Mouse (Mus musculus) ES-E14 (cell line): ENCODE data around the gene Tmem17.

Experiments
- HCFC1 ChIP-seq: IDR thresholded peaks from 2 replicates; pipeline ENCODE4 v1.6.1; 2012; ENCODE audit warnings: low read length, inconsistent platforms, borderline replicate concordance; ENCODE audit not compliant: insufficient read depth
- MAFK ChIP-seq: IDR thresholded peaks from 2 replicates; pipeline ENCODE4 v1.6.1; 2014; ENCODE audit warnings: mild to moderate bottlenecking, low read depth, low read length, inconsistent platforms; ENCODE audit not compliant: insufficient read depth

GRCm38 (mm10) chr11:22499396-22499795 is 12.5 kb upstream of the Tmem17 start:
- no peak for TF ChIP-seq MAFK
- TF ChIP-seq HCFC1 = no peak
